Mouse (Mus musculus): ENCODE results near the gene Arhgef10l. TPM values are rescaled to one million over a fixed set of nuclear protein-coding genes. Genes with fewer than 3 reads are reported as not detected.

Gene Arhgef10l
- polyA plus RNA-seq, 1 experiment = 14.2 TPM

GRCm38 (mm10) chr4:140551766-140552165, 114.0 kb downstream of the Arhgef10l start:
- Histone ChIP-seq H3K27ac (ENCODE audit: insufficient read depth, low read depth, low read length) (no peak overlapping the region), H3K36me3 (ENCODE audit: control insufficient read depth, insufficient read depth, low read length) (peaks cover 9% of the 10 kb centered on the region), H3K27me3 (ENCODE audit: control insufficient read depth, insufficient read depth, low read length) (no peaks in the 10 kb centered on the region), H3K4me3 (ENCODE audit: low read depth, low read length) (no peak overlapping the region), H3K4me1 (ENCODE audit: control insufficient read depth, insufficient read depth, insufficient read length, low read length) (no peaks in the 10 kb centered on the region)
- 94% methylated on average over 17 of the region's 17 CpGs for WGBS
- TF ChIP-seq POLR2A (IDR thresholded peaks at IDR 0.05; ENCODE audit: low read depth, low read length) (no peak), CTCF (IDR thresholded peaks at IDR 0.05; ENCODE audit: extremely low read depth, insufficient read length, insufficient replicate concordance, low read depth, low read length) (no peak)

DNA sequence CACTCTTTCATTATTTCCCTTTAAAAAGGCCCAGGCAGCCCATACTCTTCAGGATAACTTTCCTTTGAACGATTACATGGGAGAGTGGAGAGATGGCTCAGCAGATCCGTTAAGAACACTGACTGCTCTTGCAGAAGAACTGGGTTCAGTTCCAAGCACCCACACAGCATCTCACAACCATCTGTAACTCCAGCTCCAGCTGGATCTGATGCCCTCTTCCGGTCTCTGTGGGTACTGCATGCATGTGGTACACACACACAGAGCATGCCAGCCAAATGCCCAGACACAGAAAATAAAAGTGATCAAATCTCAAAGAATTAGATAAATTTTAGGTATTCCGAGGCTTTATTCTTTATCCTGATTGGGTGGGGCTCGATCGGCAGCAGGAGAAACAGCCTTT, 115.1 kb downstream of the Arhgef10l start:
- no peaks in the 10 kb centered on the region for H3K27me3 ChIP-seq (ENCODE audit: control insufficient read depth, insufficient read depth, low read length)
- H3K4me3 ChIP-seq (ENCODE audit: low read depth, low read length) = no peak overlapping the region
- no peak overlapping the region for H3K27ac ChIP-seq (ENCODE audit: insufficient read depth, low read depth, low read length)
- H3K4me1 ChIP-seq (ENCODE audit: control insufficient read depth, insufficient read depth, insufficient read length, low read length) = no peaks in the 10 kb centered on the region
- TF ChIP-seq POLR2A (IDR thresholded peaks at IDR 0.05; ENCODE audit: low read depth, low read length) (no peak), CTCF (IDR thresholded peaks at IDR 0.05; ENCODE audit: extremely low read depth, insufficient read length, insufficient replicate concordance, low read depth, low read length) (no peak)
- WGBS = 93% methylated on average over 6 of the region's 6 CpGs
- H3K36me3 ChIP-seq (ENCODE audit: control insufficient read depth, insufficient read depth, low read length) = peaks cover 9% of the 10 kb centered on the region

DNA sequence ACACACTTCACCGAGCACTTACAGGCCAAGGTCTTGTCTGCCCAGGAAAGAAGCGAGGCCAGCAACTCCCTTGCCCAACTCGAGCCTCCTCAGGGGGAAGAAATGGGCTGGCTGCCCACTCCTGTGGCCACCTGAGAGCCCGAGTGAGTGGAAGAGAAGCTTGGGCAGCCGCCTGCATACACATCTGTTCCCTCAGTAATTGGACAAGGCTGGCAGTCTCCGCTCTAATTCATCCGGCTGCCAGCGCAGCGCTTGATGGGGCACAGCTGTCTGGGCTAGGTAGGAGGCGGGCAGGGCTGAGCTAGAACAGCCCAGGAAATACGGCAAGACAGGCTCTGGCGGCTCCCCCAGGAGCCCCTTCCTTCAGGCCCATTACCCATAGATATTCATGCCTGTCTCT, 115.8 kb downstream of the Arhgef10l start:
- TF ChIP-seq POLR2A (IDR thresholded peaks at IDR 0.05; ENCODE audit: low read depth, low read length) (no peak), CTCF (IDR thresholded peaks at IDR 0.05; ENCODE audit: extremely low read depth, insufficient read length, insufficient replicate concordance, low read depth, low read length) (no peak)
- 85% methylated on average over 12 of the region's 12 CpGs for WGBS
- Histone ChIP-seq H3K27me3 (ENCODE audit: control insufficient read depth, insufficient read depth, low read length) (no peaks in the 10 kb centered on the region), H3K27ac (ENCODE audit: insufficient read depth, low read depth, low read length) (no peak overlapping the region), H3K4me3 (ENCODE audit: low read depth, low read length) (no peak overlapping the region), H3K4me1 (ENCODE audit: control insufficient read depth, insufficient read depth, insufficient read length, low read length) (no peaks in the 10 kb centered on the region), H3K36me3 (ENCODE audit: control insufficient read depth, insufficient read depth, low read length) (peaks cover 9% of the 10 kb centered on the region)

GRCm38 (mm10) chr4:140547488-140547887, 118.3 kb downstream of the Arhgef10l start:
- H3K4me1 ChIP-seq (ENCODE audit: control insufficient read depth, insufficient read depth, insufficient read length, low read length) = no peaks in the 10 kb centered on the region
- no peak overlapping the region for H3K27ac ChIP-seq (ENCODE audit: insufficient read depth, low read depth, low read length)
- H3K36me3 ChIP-seq (ENCODE audit: control insufficient read depth, insufficient read depth, low read length) = peaks cover 14% of the 10 kb centered on the region
- no peaks in the 10 kb centered on the region for H3K27me3 ChIP-seq (ENCODE audit: control insufficient read depth, insufficient read depth, low read length)
- 51% methylated on average over 7 of the region's 7 CpGs for WGBS
- TF ChIP-seq CTCF (IDR thresholded peaks at IDR 0.05; ENCODE audit: extremely low read depth, insufficient read length, insufficient replicate concordance, low read depth, low read length) = peak; percentile 82
- no peak for TF ChIP-seq POLR2A (IDR thresholded peaks at IDR 0.05; ENCODE audit: low read depth, low read length)
- no peak overlapping the region for H3K4me3 ChIP-seq (ENCODE audit: low read depth, low read length)

DNA sequence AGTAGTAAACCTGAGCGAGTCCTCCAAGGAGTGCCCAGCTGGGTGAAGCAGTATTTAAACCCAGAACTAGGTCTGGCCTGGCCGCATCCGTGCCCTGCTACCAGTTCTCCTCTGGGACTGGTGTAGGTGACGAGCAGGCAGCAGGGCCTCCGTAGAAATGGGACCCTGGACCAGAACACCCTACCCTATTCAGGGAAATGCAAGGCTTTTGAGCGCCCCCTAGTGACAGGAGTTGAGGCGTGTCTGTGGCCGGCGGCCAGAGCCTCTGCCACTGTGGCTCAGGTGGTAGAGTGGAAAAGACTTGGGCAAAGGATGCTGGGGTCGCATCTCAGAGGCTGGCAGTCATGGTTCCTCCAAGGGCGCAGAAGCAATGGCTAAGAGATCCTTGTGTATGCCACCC, 126.7 kb downstream of the Arhgef10l start:
- 55% methylated on average over 11 of the region's 11 CpGs for WGBS

DNA sequence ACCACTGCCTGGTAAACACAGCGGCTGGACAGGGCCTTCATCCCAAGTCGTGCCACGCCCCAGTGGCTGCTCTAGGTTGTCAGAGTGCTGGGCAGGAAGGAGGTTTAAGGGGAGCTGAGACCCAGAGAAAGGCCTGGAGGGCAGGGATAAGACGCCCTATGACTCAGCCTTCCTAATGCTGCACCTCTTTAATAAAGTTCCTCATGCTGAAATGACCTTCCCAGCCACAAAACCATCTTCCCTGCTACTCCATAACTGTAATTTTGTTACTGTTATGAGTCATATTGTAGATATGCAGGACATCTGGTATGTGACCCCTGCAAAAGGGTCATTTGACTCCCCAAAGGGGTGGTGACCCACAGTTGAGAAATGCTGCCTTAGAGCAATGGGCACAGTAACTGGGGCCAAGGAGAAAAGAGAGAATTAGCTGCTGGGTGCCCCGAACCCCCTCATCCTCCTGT, 128.2 kb downstream of the Arhgef10l start:
- TF ChIP-seq CTCF (IDR thresholded peaks at IDR 0.05; ENCODE audit: extremely low read depth, insufficient read length, insufficient replicate concordance, low read depth, low read length) = no peak
- no peak for TF ChIP-seq POLR2A (IDR thresholded peaks at IDR 0.05; ENCODE audit: low read depth, low read length)
- Histone ChIP-seq H3K4me3 (ENCODE audit: low read depth, low read length) (no peak overlapping the region), H3K4me1 (ENCODE audit: control insufficient read depth, insufficient read depth, insufficient read length, low read length) (no peaks in the 10 kb centered on the region), H3K27ac (ENCODE audit: insufficient read depth, low read depth, low read length) (no peak overlapping the region), H3K36me3 (ENCODE audit: control insufficient read depth, insufficient read depth, low read length) (peaks cover 6% of the 10 kb centered on the region), H3K27me3 (ENCODE audit: control insufficient read depth, insufficient read depth, low read length) (no peaks in the 10 kb centered on the region)
- 64% methylated on average over 5 of the region's 5 CpGs for WGBS

More for the DNA sequence above, 126.7 kb downstream of the Arhgef10l start:
- no peak overlapping the region for H3K27ac ChIP-seq (ENCODE audit: insufficient read depth, low read depth, low read length)
- H3K27me3 ChIP-seq (ENCODE audit: control insufficient read depth, insufficient read depth, low read length) = no peaks in the 10 kb centered on the region
- peaks cover 11% of the 10 kb centered on the region for H3K36me3 ChIP-seq (ENCODE audit: control insufficient read depth, insufficient read depth, low read length)
- H3K4me3 ChIP-seq (ENCODE audit: low read depth, low read length) = no peak overlapping the region
- TF ChIP-seq POLR2A (IDR thresholded peaks at IDR 0.05; ENCODE audit: low read depth, low read length) (no peak), CTCF (IDR thresholded peaks at IDR 0.05; ENCODE audit: extremely low read depth, insufficient read length, insufficient replicate concordance, low read depth, low read length) (peak; percentile 65; the same call in 1 of the 2 replicates)
- H3K4me1 ChIP-seq (ENCODE audit: control insufficient read depth, insufficient read depth, insufficient read length, low read length) = no peaks in the 10 kb centered on the region

- Histone ChIP-seq H3K4me1 (ENCODE audit: control insufficient read depth, insufficient read depth, insufficient read length, low read length) (no peaks in the 10 kb centered on the region), H3K36me3 (ENCODE audit: control insufficient read depth, insufficient read depth, low read length) (peaks cover 6% of the 10 kb centered on the region), H3K4me3 (ENCODE audit: low read depth, low read length) (no peak overlapping the region), H3K27me3 (ENCODE audit: control insufficient read depth, insufficient read depth, low read length) (no peaks in the 10 kb centered on the region), H3K27ac (ENCODE audit: insufficient read depth, low read depth, low read length) (no peak overlapping the region)
- no peak for TF ChIP-seq POLR2A (IDR thresholded peaks at IDR 0.05; ENCODE audit: low read depth, low read length)
- no peak for TF ChIP-seq CTCF (IDR thresholded peaks at IDR 0.05; ENCODE audit: extremely low read depth, insufficient read length, insufficient replicate concordance, low read depth, low read length)
- WGBS = 83% methylated on average over 8 of the region's 8 CpGs
These were observed 130.5 kb downstream of the Arhgef10l start for GRCm38 (mm10) chr4:140535323-140535722.
